Mouse (Mus musculus): ENCODE results near the gene Gnpnat1. TPM values are rescaled to one million over a fixed set of nuclear protein-coding genes. Genes with fewer than 3 reads are reported as not detected.
A peak's percentile ranks its signal among the peaks of the same experiment; 100 is the strongest.

Gnpnat1 gene
- total RNA-seq, 2 experiments from 2014 or later = 16.2 to 18.8 TPM

GRCm38 (mm10) chr14:45403651-45404050 lies 1.1 kb downstream of the Gnpnat1 start:
- DNase-seq (ENCODE audit: low spot score in 2 of 2) = no peak

GRCm38 (mm10) chr14:45399836-45400235 lies 4.9 kb downstream of the Gnpnat1 start:
- no peak for DNase-seq (ENCODE audit: low spot score in 2 of 2)

- DNase-seq (ENCODE audit: low spot score in 2 of 2) = no peak
Measured at GRCm38 (mm10) chr14:45389194-45389593, 15.5 kb downstream of the Gnpnat1 start.

GRCm38 (mm10) chr14:45388345-45389181 lies 16.1 kb downstream of the Gnpnat1 start:
- peak; percentile 91 to 93 for DNase-seq (ENCODE audit: low spot score in 2 of 2)

- no peak for DNase-seq (ENCODE audit: low spot score in 2 of 2)
Measured at GRCm38 (mm10) chr14:45387480-45387879, 17.2 kb downstream of the Gnpnat1 start.

GRCm38 (mm10) chr14:45385596-45385995 lies 19.1 kb downstream of the Gnpnat1 start:
- no peak for DNase-seq (ENCODE audit: low spot score in 2 of 2)

- no peak for DNase-seq (ENCODE audit: low spot score in 2 of 2)
Measured at GRCm38 (mm10) chr14:45382912-45383311, 21.8 kb downstream of the Gnpnat1 start.

- DNase-seq (ENCODE audit: low spot score in 2 of 2) = no peak
Measured at GRCm38 (mm10) chr14:45380756-45381155, 24.0 kb downstream of the Gnpnat1 start.

GRCm38 (mm10) chr14:45378771-45379170 lies 25.9 kb downstream of the Gnpnat1 start:
- no peak for DNase-seq (ENCODE audit: low spot score in 2 of 2)

- no peak for DNase-seq (ENCODE audit: low spot score in 2 of 2)
Measured at GRCm38 (mm10) chr14:45365196-45365587, 39.5 kb downstream of the Gnpnat1 start.

- DNase-seq (ENCODE audit: low spot score in 2 of 2) = peak in 1 of 2 experiments; percentile 30
Measured at GRCm38 (mm10) chr14:45364211-45365195, 40.2 kb downstream of the Gnpnat1 start.

GRCm38 (mm10) chr14:45350931-45351859 lies 53.5 kb downstream of the Gnpnat1 start, which contains the start of gene Styx:
Gene Styx (plus strand): TSS chr14:45351093.
- peak; percentile 96 to 97 for DNase-seq (ENCODE audit: low spot score in 2 of 2)

- peak; percentile 80 to 89 for DNase-seq (ENCODE audit: low spot score in 2 of 2)
Measured at GRCm38 (mm10) chr14:45329589-45330181, 75.0 kb downstream of the Gnpnat1 start, which contains the start of gene Psmc6. Gene Psmc6 (plus strand): TSS chr14:45329788.

GRCm38 (mm10) chr14:45329018-45329588 lies 75.6 kb downstream of the Gnpnat1 start:
- no peak for DNase-seq (ENCODE audit: low spot score in 2 of 2)

- no peak for DNase-seq (ENCODE audit: low spot score in 2 of 2)
Measured at GRCm38 (mm10) chr14:45328072-45328713, 76.5 kb downstream of the Gnpnat1 start.
